Mouse (Mus musculus) midbrain, embryonic 13.5 days (tissue): ENCODE data around the gene Wdsub1. TPM values are rescaled to one million over a fixed set of nuclear protein-coding genes. Genes with fewer than 3 reads are reported as not detected.

ENCODE experiments used
- ATAC-seq: fragments of 200-750 bp; cut with Nextera tagmentation; 2 replicates; pipeline ENCODE4 v1.8.0; 2017; ENCODE audit warnings: mild to moderate bottlenecking, moderate TSS enrichment, moderate library complexity
- H3K27ac ChIP-seq: fragments of 300-500 bp; sonication (generic); 2 replicates; pipeline ENCODE4 v1.5.1; 2015; ENCODE audit warnings: inconsistent platforms, mild to moderate bottlenecking, moderate library complexity
- H3K27me3 ChIP-seq: fragments of 300-500 bp; sonication (generic); 2 replicates; pipeline ENCODE4 v1.6.1; 2015; ENCODE audit warnings: mild to moderate bottlenecking, inconsistent platforms
- H3K36me3 ChIP-seq: fragments of 300-500 bp; sonication (generic); 2 replicates; pipeline ENCODE4 v1.6.1; 2015; ENCODE audit warnings: mild to moderate bottlenecking, inconsistent platforms
- H3K4me1 ChIP-seq: fragments of 300-500 bp; sonication (generic); replicated peaks from 2 replicates; pipeline ENCODE4 v1.6.1; 2015; ENCODE audit warnings: inconsistent platforms
- H3K4me2 ChIP-seq: fragments of 300-500 bp; sonication (generic); replicated peaks from 2 replicates; pipeline ENCODE4 v1.6.1; 2015; ENCODE audit warnings: moderate library complexity, mild to moderate bottlenecking, inconsistent platforms
- H3K4me3 ChIP-seq: fragments of 300-500 bp; sonication (generic); replicated peaks from 2 replicates; pipeline ENCODE4 v1.5.1; 2015; ENCODE audit warnings: mild to moderate bottlenecking, inconsistent platforms
- H3K9ac ChIP-seq: fragments of 300-500 bp; sonication (generic); replicated peaks from 2 replicates; pipeline ENCODE4 v1.6.1; 2015; ENCODE audit warnings: mild to moderate bottlenecking, inconsistent platforms
- H3K9me3 ChIP-seq: fragments of 300-500 bp; sonication (generic); 2 replicates; pipeline ENCODE4 v1.6.1; 2016; ENCODE audit warnings: mild to moderate bottlenecking, inconsistent platforms
- WGBS: fragments of 180-500 bp; shearing (Covaris S2); methylation state at CpG from one replicate; pipeline ENCODE4 v1.1.7; 2015; 5-methylcytosine and 5-hydroxymethylcytosine counted together
- polyA plus RNA-seq: library from polyadenylated mRNA; unstranded; fragments of >200 nt; fragmentation: Nextera tagmentation; extraction: Ambion mirVana; gene quantifications from 2 replicates; pipeline ENCODE4 v1.2.1, GENCODE M21; 2015

Wdsub1 gene
- polyA plus RNA-seq, 1 experiment from 2014 or later, result 15.4 TPM

DNA sequence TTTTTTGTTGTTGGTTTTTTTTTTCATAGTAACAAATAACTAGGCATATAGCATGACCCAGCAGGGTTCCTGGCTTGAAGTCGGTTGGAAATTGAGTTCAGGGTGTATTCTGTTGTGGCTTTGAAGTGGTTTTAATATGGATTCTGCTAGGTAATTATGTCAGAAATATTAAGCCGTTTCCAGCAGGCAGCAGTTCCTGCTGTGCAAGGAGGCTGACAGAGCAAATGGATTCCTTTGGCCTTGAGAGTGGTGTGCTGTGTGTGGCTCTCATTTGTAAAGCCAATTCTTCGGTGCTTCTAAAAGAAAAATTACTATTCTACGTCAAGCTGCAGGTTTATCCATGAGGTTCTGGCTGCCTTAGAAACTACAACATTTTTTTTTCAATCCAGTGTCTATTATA lies 42.2 kb downstream of the Wdsub1 start:
- Histone ChIP-seq H3K4me2 (no peak overlapping the region), H3K27me3 (no peaks in the 10 kb centered on the region), H3K36me3 (no peaks in the 10 kb centered on the region), H3K4me1 (peaks cover 17% of the 10 kb centered on the region), H3K27ac (peak overlapping the region; percentile 70), H3K4me3 (no peak overlapping the region), H3K9me3 (no peaks in the 10 kb centered on the region), H3K9ac (no peak overlapping the region)
- 32% methylated on average over 4 of the region's 4 CpGs for WGBS
- 0 out of 2 replicates have a peak, but pooled peaks have one; percentile 19 for ATAC-seq

DNA sequence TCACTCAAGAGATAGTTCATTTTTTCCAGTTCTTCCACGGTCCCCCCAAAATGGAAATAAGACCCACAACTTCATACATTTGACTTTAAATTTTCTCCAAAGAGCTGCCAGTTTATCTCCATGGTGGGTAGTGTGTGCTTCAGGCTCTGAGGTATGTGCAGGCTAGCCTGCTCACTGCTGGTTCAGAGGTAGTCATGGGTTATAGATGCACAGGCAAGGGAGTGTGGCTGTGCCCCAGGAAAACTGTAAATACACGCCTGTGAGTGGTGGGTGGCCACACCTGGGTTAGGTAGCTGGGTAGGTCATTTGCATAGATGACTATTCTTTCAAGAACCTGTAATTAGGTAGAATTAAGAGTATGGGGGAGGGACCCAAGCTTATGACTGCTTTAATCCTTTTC lies 42.6 kb downstream of the Wdsub1 start:
- H3K9me3 ChIP-seq, result no peaks in the 10 kb centered on the region
- 76% methylated on average over 2 of the region's 2 CpGs for WGBS
- peak; percentile 63; the same call in 1 of the 2 replicates for ATAC-seq
- H3K36me3 ChIP-seq, result no peaks in the 10 kb centered on the region
- peaks cover 17% of the 10 kb centered on the region for H3K4me1 ChIP-seq
- H3K27me3 ChIP-seq, result no peaks in the 10 kb centered on the region
- H3K9ac ChIP-seq, result no peak overlapping the region
- H3K4me3 ChIP-seq, result no peak overlapping the region
- no peak overlapping the region for H3K4me2 ChIP-seq
- peak overlapping the region; percentile 70 for H3K27ac ChIP-seq

DNA sequence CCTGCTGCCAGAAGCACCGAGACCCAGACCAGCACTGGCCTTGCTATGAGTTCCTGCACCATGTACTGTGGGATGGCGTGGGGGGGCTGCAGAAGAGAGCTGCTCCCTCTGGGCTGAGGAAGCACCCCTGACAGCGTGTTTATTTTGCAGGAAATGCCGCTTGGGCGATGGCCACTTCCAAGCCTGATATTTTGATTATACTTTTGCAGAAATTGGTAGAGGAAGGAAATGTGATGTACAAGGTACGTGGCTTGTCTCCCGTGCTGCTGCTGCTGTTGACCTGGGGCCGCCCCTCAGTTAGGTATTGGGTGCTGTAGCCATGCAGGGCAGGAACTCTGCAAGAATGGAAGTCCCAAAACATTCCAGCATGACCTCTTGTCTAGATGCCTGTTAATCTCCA lies 43.6 kb downstream of the Wdsub1 start:
- no peaks in the 10 kb centered on the region for H3K27me3 ChIP-seq
- no peak overlapping the region for H3K9ac ChIP-seq
- no peak overlapping the region for H3K4me2 ChIP-seq
- no peak overlapping the region for H3K4me3 ChIP-seq
- peaks cover 17% of the 10 kb centered on the region for H3K4me1 ChIP-seq
- no peak overlapping the region for H3K27ac ChIP-seq
- 89% methylated on average over 8 of the region's 8 CpGs for WGBS
- H3K36me3 ChIP-seq, result no peaks in the 10 kb centered on the region
- no peak for ATAC-seq
- no peaks in the 10 kb centered on the region for H3K9me3 ChIP-seq

DNA sequence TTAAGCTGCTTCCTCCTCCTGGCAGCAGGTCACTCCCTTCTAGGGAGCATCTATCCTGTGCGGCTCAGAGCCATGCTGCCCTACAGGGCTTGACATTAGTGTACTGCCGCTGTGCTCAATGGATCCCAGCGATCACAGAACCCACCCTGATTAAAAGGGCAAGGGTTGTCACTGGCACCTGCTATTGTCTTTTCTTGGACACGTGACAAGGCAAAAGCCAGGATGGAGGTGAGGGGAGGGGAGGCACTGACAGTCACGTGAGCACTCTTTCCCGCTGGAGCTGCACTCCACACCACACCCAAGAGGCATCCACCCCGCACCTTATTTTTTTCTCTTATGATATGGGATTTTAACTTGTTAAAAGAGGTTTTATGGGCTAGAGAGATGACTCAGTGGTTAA lies 50.6 kb downstream of the Wdsub1 start:
- Histone ChIP-seq H3K9me3 (no peaks in the 10 kb centered on the region), H3K27ac (no peak overlapping the region), H3K4me3 (no peak overlapping the region), H3K4me1 (peaks cover 33% of the 10 kb centered on the region), H3K4me2 (no peak overlapping the region), H3K9ac (no peak overlapping the region), H3K27me3 (0 out of 2 replicates have a peak, but pooled peaks cover 6% of the 10 kb centered on the region), H3K36me3 (no peaks in the 10 kb centered on the region)
- WGBS, result 76% methylated on average over 7 of the region's 7 CpGs
- no peak for ATAC-seq

DNA sequence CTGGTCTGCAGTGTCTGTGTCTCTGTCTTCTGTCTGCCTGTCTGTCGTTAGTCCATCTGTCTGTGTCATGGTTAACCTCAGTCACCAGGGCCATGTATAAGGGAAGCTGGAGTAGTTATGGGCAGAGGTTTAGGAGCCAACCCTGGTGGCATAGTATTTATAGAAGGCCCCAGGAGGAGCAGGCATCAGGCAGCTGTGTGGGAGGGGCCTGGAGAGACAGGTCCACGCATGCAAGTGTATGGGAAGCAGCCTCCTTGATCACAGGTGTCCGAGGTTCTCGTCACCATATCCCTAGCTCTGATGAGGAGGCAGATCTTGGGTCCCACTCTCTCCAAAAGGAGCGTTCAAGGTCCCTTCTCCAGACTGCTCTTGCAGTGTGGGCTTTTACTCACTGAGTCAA lies 51.5 kb downstream of the Wdsub1 start:
- Histone ChIP-seq H3K9ac (no peak overlapping the region), H3K27me3 (0 out of 2 replicates have a peak, but pooled peaks cover 6% of the 10 kb centered on the region), H3K4me1 (peaks cover 33% of the 10 kb centered on the region), H3K4me3 (no peak overlapping the region), H3K9me3 (no peaks in the 10 kb centered on the region), H3K36me3 (no peaks in the 10 kb centered on the region), H3K4me2 (no peak overlapping the region), H3K27ac (no peak overlapping the region)
- 88% methylated on average over 5 of the region's 5 CpGs for WGBS
- ATAC-seq, result no peak

DNA sequence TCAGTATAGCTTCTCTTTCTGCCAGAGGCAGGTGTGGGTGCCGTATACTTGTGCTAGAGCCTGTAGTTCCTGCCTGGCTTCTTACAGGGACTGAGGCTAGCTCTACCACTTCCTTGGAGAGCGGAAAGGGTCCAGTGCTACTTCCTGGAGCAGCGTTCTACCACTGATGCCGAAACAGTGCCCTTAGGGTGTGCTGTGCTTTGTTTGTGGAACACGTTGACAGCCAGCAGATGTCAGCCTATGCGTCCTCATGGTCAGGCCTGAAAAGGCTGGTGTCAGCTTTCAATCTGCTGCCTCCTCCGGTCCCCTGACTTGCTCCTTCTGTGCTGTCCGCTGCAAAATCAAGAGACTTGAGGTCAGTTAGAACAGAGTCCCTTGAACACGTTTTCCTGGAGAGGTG lies 52.2 kb downstream of the Wdsub1 start:
- Histone ChIP-seq H3K27ac (no peak overlapping the region), H3K4me1 (peaks cover 33% of the 10 kb centered on the region), H3K4me2 (no peak overlapping the region), H3K36me3 (no peaks in the 10 kb centered on the region), H3K9ac (no peak overlapping the region), H3K4me3 (no peak overlapping the region), H3K27me3 (0 out of 2 replicates have a peak, but pooled peaks cover 6% of the 10 kb centered on the region), H3K9me3 (no peaks in the 10 kb centered on the region)
- peak; percentile 53 for ATAC-seq
- WGBS, result 23% methylated on average over 9 of the region's 9 CpGs

DNA sequence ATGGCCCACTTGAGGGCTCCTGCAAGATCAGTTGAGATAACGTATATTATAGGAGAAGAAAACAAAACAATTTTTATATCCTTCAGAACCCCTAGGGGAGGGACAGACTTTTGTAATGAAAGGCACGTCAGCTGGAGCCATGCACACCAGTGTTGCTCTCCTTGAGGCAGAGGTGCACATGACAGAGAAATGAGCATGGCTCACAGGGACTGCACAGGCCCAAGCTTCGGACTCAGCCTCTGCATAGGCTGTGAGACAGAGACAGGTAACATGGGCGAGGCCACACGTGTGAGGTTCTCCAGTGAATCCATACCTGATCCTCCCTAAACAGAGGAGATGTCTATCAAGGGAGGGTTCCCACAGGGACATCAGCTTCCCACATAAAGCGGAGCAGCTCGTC lies 52.7 kb downstream of the Wdsub1 start:
- H3K27me3 ChIP-seq, result 0 out of 2 replicates have a peak, but pooled peaks cover 6% of the 10 kb centered on the region
- H3K9ac ChIP-seq, result no peak overlapping the region
- H3K4me1 ChIP-seq, result peaks cover 33% of the 10 kb centered on the region
- H3K4me2 ChIP-seq, result no peak overlapping the region
- no peaks in the 10 kb centered on the region for H3K9me3 ChIP-seq
- peak overlapping the region; percentile 19; the same call in 1 of the 2 replicates for H3K27ac ChIP-seq
- H3K4me3 ChIP-seq, result no peak overlapping the region
- 82% methylated on average over 7 of the region's 7 CpGs for WGBS
- peak; percentile 38 for ATAC-seq
- no peaks in the 10 kb centered on the region for H3K36me3 ChIP-seq

DNA sequence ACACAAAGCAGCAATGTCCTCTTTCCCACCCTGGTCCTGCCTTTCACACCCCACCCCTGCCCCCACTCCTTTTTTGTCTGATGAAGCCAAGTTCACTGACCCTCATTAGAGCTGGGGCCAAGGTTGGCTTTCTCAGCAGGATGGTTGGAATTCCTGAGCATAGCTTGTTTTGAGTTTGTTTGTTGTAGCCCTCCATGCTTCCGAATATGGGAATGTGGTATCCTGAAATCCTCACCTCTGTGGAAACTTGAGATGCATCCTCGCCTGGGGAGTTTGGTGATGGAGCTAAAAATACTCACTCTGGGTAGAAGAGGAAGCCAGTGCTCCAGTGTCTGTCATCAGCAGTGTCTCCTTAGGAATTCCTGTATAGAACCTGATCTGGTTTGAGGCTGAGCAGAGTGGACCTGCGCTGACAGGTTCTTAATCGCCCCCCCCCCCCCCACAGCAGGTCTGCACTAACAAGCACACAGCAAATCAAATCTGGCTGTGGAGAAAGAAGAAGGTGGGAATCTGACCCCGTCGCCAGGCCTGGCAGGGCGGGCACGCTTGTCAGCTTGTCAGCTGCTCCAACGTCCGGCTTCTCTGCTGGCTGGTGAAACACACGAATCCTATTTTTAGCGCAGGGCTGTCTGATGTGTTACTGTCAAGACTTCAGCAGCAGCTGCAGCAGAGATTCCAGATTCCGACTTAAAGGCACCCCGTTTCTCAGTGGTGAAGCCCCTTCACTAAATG lies 53.4 kb downstream of the Wdsub1 start:
- Histone ChIP-seq H3K4me3 (no peak overlapping the region), H3K36me3 (no peaks in the 10 kb centered on the region), H3K4me1 (peaks cover 38% of the 10 kb centered on the region), H3K27ac (peak overlapping the region; percentile 19; the same call in 1 of the 2 replicates), H3K4me2 (peak overlapping the region; percentile 3; the same call in 1 of the 2 replicates), H3K9ac (no peak overlapping the region), H3K9me3 (no peaks in the 10 kb centered on the region), H3K27me3 (0 out of 2 replicates have a peak, but pooled peaks cover 6% of the 10 kb centered on the region)
- peak; percentile 61 for ATAC-seq
- 41% methylated on average over 14 of the region's 14 CpGs for WGBS

DNA sequence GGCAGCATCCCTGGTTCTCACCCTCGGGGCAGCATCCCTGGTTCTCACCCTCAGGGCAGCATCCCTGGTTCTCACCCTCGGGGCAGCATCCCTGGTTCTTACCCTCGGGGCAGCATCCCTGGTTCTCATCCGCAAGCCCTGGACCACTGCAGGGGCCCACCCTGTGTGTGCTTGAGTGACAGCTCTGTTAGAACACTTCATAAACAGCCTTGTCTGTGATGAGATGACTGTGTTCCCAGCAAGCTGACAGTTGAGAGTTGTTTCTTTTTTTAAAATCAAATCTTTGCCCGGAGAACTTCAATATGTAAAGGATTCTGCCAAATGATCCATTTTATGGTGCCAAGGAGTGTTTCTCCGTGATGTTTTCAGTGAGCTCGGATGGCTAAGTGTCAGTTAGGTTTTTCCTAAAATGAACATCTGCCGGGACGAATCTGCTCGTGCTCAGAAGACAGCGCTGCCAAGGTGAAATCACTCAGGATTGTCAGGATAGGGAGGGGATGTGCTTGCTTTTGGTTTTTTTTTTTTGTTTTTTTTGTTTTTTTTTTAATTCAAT lies 54.2 kb downstream of the Wdsub1 start:
- H3K4me1 ChIP-seq, result peaks cover 38% of the 10 kb centered on the region
- H3K27ac ChIP-seq, result no peak overlapping the region
- H3K9ac ChIP-seq, result no peak overlapping the region
- WGBS, result 69% methylated on average over 11 of the region's 11 CpGs
- H3K36me3 ChIP-seq, result no peaks in the 10 kb centered on the region
- no peak for ATAC-seq
- H3K4me3 ChIP-seq, result no peak overlapping the region
- no peaks in the 10 kb centered on the region for H3K9me3 ChIP-seq
- 0 out of 2 replicates have a peak, but pooled peaks cover 6% of the 10 kb centered on the region for H3K27me3 ChIP-seq
- no peak overlapping the region for H3K4me2 ChIP-seq

DNA sequence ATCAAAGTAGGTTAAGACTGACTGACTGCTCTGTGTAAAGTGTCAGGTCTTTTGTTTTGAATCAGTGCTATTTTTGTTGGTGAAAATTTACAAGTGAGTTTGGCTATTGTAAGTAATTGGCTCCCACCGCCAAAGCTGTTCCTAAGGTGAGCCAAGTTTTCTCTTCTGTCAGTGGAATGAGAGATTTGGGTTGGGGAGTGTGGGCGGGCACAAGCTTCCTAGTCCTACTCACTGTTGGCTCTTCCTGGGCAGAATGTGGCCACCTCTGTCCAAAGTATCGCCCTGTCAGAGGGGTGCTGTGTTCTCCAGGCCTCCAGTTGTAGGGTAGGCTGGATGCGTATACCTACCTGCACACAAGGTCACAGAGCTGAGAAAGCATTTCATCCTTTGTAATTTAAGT lies 57.0 kb downstream of the Wdsub1 start:
- peaks cover 29% of the 10 kb centered on the region for H3K4me1 ChIP-seq
- H3K4me2 ChIP-seq, result no peak overlapping the region
- no peaks in the 10 kb centered on the region for H3K27me3 ChIP-seq
- H3K36me3 ChIP-seq, result no peaks in the 10 kb centered on the region
- ATAC-seq, result no peak
- no peak overlapping the region for H3K9ac ChIP-seq
- no peak overlapping the region for H3K27ac ChIP-seq
- WGBS, result 88% methylated on average over 4 of the region's 4 CpGs
- H3K4me3 ChIP-seq, result no peak overlapping the region
- H3K9me3 ChIP-seq, result no peaks in the 10 kb centered on the region

DNA sequence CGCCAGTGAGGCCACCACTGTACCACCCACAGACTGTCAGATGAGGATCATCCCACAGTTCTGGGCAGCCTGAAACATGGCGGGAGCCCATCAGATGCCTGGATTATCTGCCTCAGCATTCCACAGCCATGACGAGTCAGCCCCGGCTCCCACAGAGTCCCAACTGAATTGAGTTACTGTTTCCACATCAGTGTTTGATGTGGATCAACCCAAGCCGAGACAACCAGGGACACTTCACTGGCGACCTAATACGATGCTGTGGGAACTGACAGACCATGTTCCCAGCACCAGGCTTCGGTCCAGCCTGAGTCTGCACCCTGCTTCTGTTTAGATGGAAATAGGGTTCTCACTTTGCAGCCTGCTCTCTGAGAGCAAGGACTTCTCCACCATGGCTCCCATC lies 58.1 kb downstream of the Wdsub1 start:
- H3K36me3 ChIP-seq, result no peaks in the 10 kb centered on the region
- no peaks in the 10 kb centered on the region for H3K27me3 ChIP-seq
- no peak for ATAC-seq
- 73% methylated on average over 8 of the region's 8 CpGs for WGBS
- no peak overlapping the region for H3K27ac ChIP-seq
- no peak overlapping the region for H3K4me3 ChIP-seq
- H3K9ac ChIP-seq, result no peak overlapping the region
- H3K4me2 ChIP-seq, result no peak overlapping the region
- no peaks in the 10 kb centered on the region for H3K9me3 ChIP-seq
- peaks cover 19% of the 10 kb centered on the region for H3K4me1 ChIP-seq

DNA sequence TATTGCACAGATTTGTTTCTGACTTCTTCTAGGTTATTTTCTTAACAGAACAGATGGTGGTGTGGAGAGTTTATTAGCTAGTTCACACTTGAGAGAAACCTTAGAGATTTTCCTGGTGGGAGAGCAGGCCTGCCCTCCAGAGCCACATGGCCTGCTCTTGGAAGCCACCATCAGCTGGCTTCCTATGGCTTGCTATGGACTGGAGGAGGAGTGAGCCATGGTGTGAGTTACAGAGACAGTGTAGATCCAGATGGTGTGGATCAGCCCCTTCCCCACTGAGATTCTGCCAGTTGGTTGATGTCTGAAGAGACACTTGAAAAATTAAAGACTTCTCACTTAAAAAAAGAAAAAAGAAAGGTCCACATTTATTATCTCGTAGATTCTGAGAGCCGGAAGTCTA lies 61.3 kb downstream of the Wdsub1 start:
- H3K4me1 ChIP-seq, result 0 out of 2 replicates have a peak, but pooled peaks cover 5% of the 10 kb centered on the region
- ATAC-seq, result no peak
- no peak overlapping the region for H3K9ac ChIP-seq
- no peak overlapping the region for H3K4me2 ChIP-seq
- WGBS, result 91% methylated on average over 2 of the region's 2 CpGs
- H3K36me3 ChIP-seq, result no peaks in the 10 kb centered on the region
- no peak overlapping the region for H3K4me3 ChIP-seq
- no peaks in the 10 kb centered on the region for H3K27me3 ChIP-seq
- no peaks in the 10 kb centered on the region for H3K9me3 ChIP-seq
- no peak overlapping the region for H3K27ac ChIP-seq
